Comparison of ENCODE assay signal across 8 mouse cellular contexts in the genomic region with DNA sequence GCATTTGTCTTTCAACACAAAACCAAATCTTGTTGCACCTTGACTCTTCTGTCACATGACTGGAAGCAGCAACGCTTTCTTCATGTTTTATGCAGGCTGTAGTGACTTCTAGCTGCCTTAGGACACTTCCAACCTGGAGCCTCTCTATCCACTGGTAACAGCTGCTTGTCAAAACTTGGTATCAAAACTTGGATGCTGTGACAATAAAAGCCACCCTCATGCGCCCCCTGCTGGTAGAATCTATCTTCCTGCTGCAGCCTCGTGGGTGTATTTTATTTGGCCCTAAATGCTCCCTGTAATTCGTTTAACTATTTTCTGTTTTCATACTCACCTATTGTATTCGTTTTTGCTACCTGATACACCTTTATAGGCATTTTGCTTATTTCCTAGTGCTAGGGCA. TPM values are rescaled to one million over a fixed set of nuclear protein-coding genes. Genes with fewer than 3 reads are reported as not detected.
DNase-seq lines count a peak whose midpoint lies in the region; ATAC-seq lines count a peak whose summit lies in the region.

No protein-coding gene starts in this region.

- H3K9me3 ChIP-seq in forebrain, embryonic 11.5 days (ENCODE audit: control insufficient read depth, low read length): no peaks in the 10 kb centered on the region
- no peaks in the 10 kb centered on the region for H3K9me3 ChIP-seq in forebrain, embryonic 16.5 days (ENCODE audit: control insufficient read depth, low read length)
- H3K9me3 ChIP-seq in heart, embryonic 10.5 days: no peaks in the 10 kb centered on the region
- no peaks in the 10 kb centered on the region for H3K9me3 ChIP-seq in midbrain, embryonic 14.5 days (ENCODE audit: control insufficient read depth, low read length)

- no peaks in the 10 kb centered on the region for H3K27me3 ChIP-seq in forebrain, embryonic 11.5 days (ENCODE audit: control insufficient read depth, insufficient read depth, low read length)
- no peaks in the 10 kb centered on the region for H3K27me3 ChIP-seq in forebrain, embryonic 16.5 days (replicated peaks; ENCODE audit: control insufficient read depth, insufficient read depth, low read length)
- no peaks in the 10 kb centered on the region for H3K27me3 ChIP-seq in heart, embryonic 10.5 days (ENCODE audit: insufficient read depth, poor library complexity, severe bottlenecking)
- no peaks in the 10 kb centered on the region for H3K27me3 ChIP-seq in midbrain, embryonic 14.5 days (ENCODE audit: control insufficient read depth, insufficient read depth, low read length)

- ATAC-seq in forebrain, embryonic 11.5 days (replicated peaks; ENCODE audit: low FRiP score): no peak
- no peak for ATAC-seq in forebrain, embryonic 16.5 days
- ATAC-seq in midbrain, embryonic 14.5 days (ENCODE audit: low FRiP score, low TSS enrichment): no peak

- H3K36me3 ChIP-seq in forebrain, embryonic 11.5 days (ENCODE audit: control insufficient read depth, insufficient read depth, low read length): no peaks in the 10 kb centered on the region
- H3K36me3 ChIP-seq in forebrain, embryonic 16.5 days (ENCODE audit: control insufficient read depth, insufficient read depth): no peaks in the 10 kb centered on the region
- H3K36me3 ChIP-seq in heart, embryonic 10.5 days: no peaks in the 10 kb centered on the region
- no peaks in the 10 kb centered on the region for H3K36me3 ChIP-seq in midbrain, embryonic 14.5 days (ENCODE audit: control insufficient read depth, insufficient read depth, low read length)

- H3K4me3 ChIP-seq in forebrain, embryonic 11.5 days (ENCODE audit: low read depth, low read length): no peak overlapping the region
- H3K4me3 ChIP-seq in forebrain, embryonic 16.5 days (replicated peaks; ENCODE audit: low read length): no peak overlapping the region
- no peak overlapping the region for H3K4me3 ChIP-seq in heart, embryonic 10.5 days
- H3K4me3 ChIP-seq in midbrain, embryonic 14.5 days (replicated peaks; ENCODE audit: low read depth, low read length): no peak overlapping the region

- no peaks in the 10 kb centered on the region for H3K4me1 ChIP-seq in forebrain, embryonic 11.5 days (replicated peaks; ENCODE audit: control insufficient read depth, insufficient read depth, low read length)
- no peaks in the 10 kb centered on the region for H3K4me1 ChIP-seq in forebrain, embryonic 16.5 days (replicated peaks; ENCODE audit: control insufficient read depth, insufficient read depth, low read length)
- H3K4me1 ChIP-seq in heart, embryonic 10.5 days: peaks cover 9% of the 10 kb centered on the region; the same call in 1 of the 2 replicates
- H3K4me1 ChIP-seq in midbrain, embryonic 14.5 days (ENCODE audit: control insufficient read depth, insufficient read depth, low read length): no peaks in the 10 kb centered on the region

- H3K4me2 ChIP-seq in forebrain, embryonic 11.5 days (ENCODE audit: low read depth, low read length, severe bottlenecking): no peak overlapping the region
- H3K4me2 ChIP-seq in forebrain, embryonic 16.5 days (ENCODE audit: low read length): no peak overlapping the region
- H3K4me2 ChIP-seq in midbrain, embryonic 14.5 days (ENCODE audit: low read length): no peak overlapping the region

- H3K9ac ChIP-seq in forebrain, embryonic 11.5 days (ENCODE audit: low read length): no peak overlapping the region
- H3K9ac ChIP-seq in forebrain, embryonic 16.5 days (replicated peaks; ENCODE audit: low read depth, low read length): no peak overlapping the region
- H3K9ac ChIP-seq in midbrain, embryonic 14.5 days (replicated peaks; ENCODE audit: low read length): no peak overlapping the region

- no peak overlapping the region for H3K27ac ChIP-seq in forebrain, embryonic 11.5 days (ENCODE audit: low read depth, low read length)
- H3K27ac ChIP-seq in forebrain, embryonic 16.5 days (ENCODE audit: low read length): no peak overlapping the region
- no peak overlapping the region for H3K27ac ChIP-seq in heart, embryonic 10.5 days
- no peak overlapping the region for H3K27ac ChIP-seq in midbrain, embryonic 14.5 days (replicated peaks; ENCODE audit: low read depth, low read length)

- WGBS in forebrain, embryonic 11.5 days: 15% methylated on average over 5 of the region's 5 CpGs
- 17% methylated on average over 5 of the region's 5 CpGs for WGBS in forebrain, embryonic 16.5 days
- WGBS in heart, embryonic 10.5 days: 17% methylated on average over 5 of the region's 5 CpGs
- 18% methylated on average over 5 of the region's 5 CpGs for WGBS in midbrain, embryonic 14.5 days

- DNase-seq in forebrain, embryonic 11.5 days (ENCODE audit: low spot score): peak; percentile 88
- peak; percentile 66 for DNase-seq in T-cell, adult 2 months (ENCODE audit: low spot score)
- DNase-seq in cerebellum, postnatal 36 days: peak; percentile 65 to 68
- DNase-seq in heart, embryonic 10.5 days (ENCODE audit: low spot score): peak; percentile 83
- peak; percentile 69 to 84 for DNase-seq in left cerebral cortex, adult 18-20 months (ENCODE audit: low spot score in 2 of 2)
- peak; percentile 88 for DNase-seq in midbrain, embryonic 14.5 days
- DNase-seq in spleen, postnatal 4 days (ENCODE audit: low spot score in 2 of 2): peak; percentile 54 to 87

RNA-seq across cellular contexts. Expression of gene Pde4dip, which starts 9.3 kb away (rescaled TPM):
- 25.7 and 27.2 TPM in 2 replicates for polyA plus RNA-seq in forebrain, embryonic 11.5 days (2014; fragmentation: Nextera tagmentation; extraction: Ambion mirVana)
- 82.1 and 83.9 TPM in 2 replicates for polyA plus RNA-seq in forebrain, embryonic 16.5 days (2015; fragmentation: Nextera tagmentation; extraction: Ambion mirVana)
- polyA plus RNA-seq in heart, embryonic 10.5 days (2016; fragmentation: Nextera tagmentation; extraction: Ambion mirVana): 42.0 and 84.8 TPM in 2 replicates
- 100 to 1,000 TPM; 207 to 211 TPM for total RNA-seq in left cerebral cortex, adult 18-20 months (2021)
- 63.3 and 76.3 TPM in 2 replicates for polyA plus RNA-seq in midbrain, embryonic 14.5 days (2014; fragmentation: Nextera tagmentation; extraction: Ambion mirVana)

RNA-seq across cellular contexts. Expression of gene Sec22b, which starts 21.8 kb away (rescaled TPM):
- 121 and 122 TPM in 2 replicates for polyA plus RNA-seq in forebrain, embryonic 11.5 days (2014; fragmentation: Nextera tagmentation; extraction: Ambion mirVana)
- 108 and 110 TPM in 2 replicates for polyA plus RNA-seq in forebrain, embryonic 16.5 days (2015; fragmentation: Nextera tagmentation; extraction: Ambion mirVana)
- polyA plus RNA-seq in heart, embryonic 10.5 days (2016; fragmentation: Nextera tagmentation; extraction: Ambion mirVana): 140 and 154 TPM in 2 replicates
- total RNA-seq in left cerebral cortex, adult 18-20 months (2021): 10 to 100 TPM; 80.0 to 82.9 TPM
- 99.3 and 114 TPM in 2 replicates for polyA plus RNA-seq in midbrain, embryonic 14.5 days (2014; fragmentation: Nextera tagmentation; extraction: Ambion mirVana)
